Mouse (Mus musculus) embryonic facial prominence, embryonic 11.5 days (tissue): ENCODE results near the gene L3mbtl4. TPM values are rescaled to one million over a fixed set of nuclear protein-coding genes. Genes with fewer than 3 reads are reported as not detected.

Experiments
- ATAC-seq: fragments of 200-750 bp; cut with Nextera tagmentation; replicated peaks from 2 replicates; pipeline ENCODE4 v1.8.0; 2017; ENCODE audit warnings: low read depth; ENCODE audit not compliant: insufficient number of reproducible peaks, low FRiP score, low TSS enrichment
- DNase-seq: peaks from one replicate; pipeline ENCODE4 v3.0.0-alpha.2; 2015; ENCODE audit warnings: low spot score
- H3K27ac ChIP-seq: fragments of 300-500 bp; sonication (generic); replicated peaks from 2 replicates; pipeline ENCODE4 v1.5.1; 2014; ENCODE audit warnings: mild to moderate bottlenecking, low read depth, low read length, control low read depth
- H3K27me3 ChIP-seq: fragments of 300-500 bp; sonication (generic); 2 replicates; pipeline ENCODE4 v1.6.1; 2014; ENCODE audit warnings: mild to moderate bottlenecking, low read length, moderate library complexity, mixed read lengths; ENCODE audit not compliant: control insufficient read depth, insufficient read depth
- H3K36me3 ChIP-seq: fragments of 300-500 bp; sonication (generic); replicated peaks from 2 replicates; pipeline ENCODE4 v1.6.1; 2014; ENCODE audit warnings: low read depth, mild to moderate bottlenecking, low read length, moderate library complexity, mixed read lengths; ENCODE audit not compliant: control insufficient read depth, insufficient read depth
- H3K4me1 ChIP-seq: fragments of 300-500 bp; sonication (generic); 2 replicates; pipeline ENCODE4 v1.6.1; 2014; ENCODE audit warnings: low read length, mixed read lengths; ENCODE audit not compliant: control insufficient read depth, insufficient read depth
- H3K4me2 ChIP-seq: fragments of 300-500 bp; sonication (generic); 2 replicates; pipeline ENCODE4 v1.6.1; 2014; ENCODE audit warnings: low read depth, mild to moderate bottlenecking, control low read depth, low read length, moderate library complexity
- H3K4me3 ChIP-seq: fragments of 300-500 bp; sonication (generic); 2 replicates; pipeline ENCODE4 v1.5.1; 2014; ENCODE audit warnings: low read depth, low read length, control low read depth
- H3K9ac ChIP-seq: fragments of 300-500 bp; sonication (generic); replicated peaks from 2 replicates; pipeline ENCODE4 v1.6.1; 2014; ENCODE audit warnings: mild to moderate bottlenecking, control low read depth, low read length
- H3K9me3 ChIP-seq: fragments of 300-500 bp; sonication (generic); replicated peaks from 2 replicates; pipeline ENCODE4 v1.6.1; 2016; ENCODE audit warnings: mild to moderate bottlenecking, low read length, inconsistent platforms, mixed read lengths; ENCODE audit not compliant: control insufficient read depth
- WGBS: fragments of 180-500 bp; shearing (Covaris S2); extraction: QIAGEN DNeasy Blood & Tissue Kit; methylation state at CpG from one replicate; pipeline ENCODE4 v1.1.7; 2014; 5-methylcytosine and 5-hydroxymethylcytosine counted together
- polyA plus RNA-seq: library from polyadenylated mRNA; unstranded; fragments of >200 nt; fragmentation: Nextera tagmentation; extraction: Ambion mirVana; gene quantifications from 2 replicates; pipeline ENCODE4 v1.2.1, GENCODE M21; 2014

The L3mbtl4 gene
- polyA plus RNA-seq, 1 experiment from 2014 or later = not detected

DNA sequence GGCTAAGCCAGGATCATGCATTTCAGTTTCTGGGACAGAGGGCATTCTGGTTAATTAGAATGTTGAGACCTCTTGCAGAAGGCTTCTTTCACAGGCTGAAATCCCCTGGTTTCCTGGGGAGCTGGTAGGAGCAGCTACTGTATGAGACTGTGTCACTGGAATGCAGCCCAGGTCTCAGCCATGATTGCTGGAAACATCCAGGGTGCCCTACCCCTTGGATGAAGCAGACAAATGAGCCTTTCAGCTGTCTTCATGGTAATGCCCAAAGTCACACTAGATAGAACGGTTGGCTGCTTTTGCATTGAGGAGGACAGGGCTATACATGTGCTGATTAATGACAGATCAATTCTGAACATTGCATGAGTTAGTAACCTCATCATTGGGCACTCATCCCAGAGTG lies 486.4 kb downstream of the L3mbtl4 start:
- H3K36me3 ChIP-seq = no peaks in the 10 kb centered on the region
- ATAC-seq = no peak
- H3K4me1 ChIP-seq = no peaks in the 10 kb centered on the region
- H3K9ac ChIP-seq = no peak overlapping the region
- no peak overlapping the region for H3K4me3 ChIP-seq
- no peak overlapping the region for H3K4me2 ChIP-seq
- DNase-seq = no peak
- 94% methylated on average over 1 of the region's 1 CpGs for WGBS
- H3K27me3 ChIP-seq = no peaks in the 10 kb centered on the region
- no peaks in the 10 kb centered on the region for H3K9me3 ChIP-seq
- no peak overlapping the region for H3K27ac ChIP-seq

- no peak overlapping the region for H3K4me2 ChIP-seq
- no peak for DNase-seq
- no peak overlapping the region for H3K27ac ChIP-seq
- no peaks in the 10 kb centered on the region for H3K27me3 ChIP-seq
- H3K9me3 ChIP-seq = no peaks in the 10 kb centered on the region
- no peak overlapping the region for H3K4me3 ChIP-seq
- WGBS = 85% methylated on average over 10 of the region's 10 CpGs
- no peak for ATAC-seq
- no peaks in the 10 kb centered on the region for H3K36me3 ChIP-seq
- H3K4me1 ChIP-seq = no peaks in the 10 kb centered on the region
- no peak overlapping the region for H3K9ac ChIP-seq
Observed at GRCm38 (mm10) chr17:68764329-68764880, 490.8 kb downstream of the L3mbtl4 start.

- no peaks in the 10 kb centered on the region for H3K4me1 ChIP-seq
- no peak overlapping the region for H3K9ac ChIP-seq
- DNase-seq = no peak
- 85% methylated on average over 4 of the region's 4 CpGs for WGBS
- H3K9me3 ChIP-seq = no peaks in the 10 kb centered on the region
- no peaks in the 10 kb centered on the region for H3K27me3 ChIP-seq
- H3K4me2 ChIP-seq = no peak overlapping the region
- H3K36me3 ChIP-seq = no peaks in the 10 kb centered on the region
- ATAC-seq = no peak
- no peak overlapping the region for H3K4me3 ChIP-seq
- H3K27ac ChIP-seq = no peak overlapping the region
Observed at GRCm38 (mm10) chr17:68769561-68769960, 496.0 kb downstream of the L3mbtl4 start.

DNA sequence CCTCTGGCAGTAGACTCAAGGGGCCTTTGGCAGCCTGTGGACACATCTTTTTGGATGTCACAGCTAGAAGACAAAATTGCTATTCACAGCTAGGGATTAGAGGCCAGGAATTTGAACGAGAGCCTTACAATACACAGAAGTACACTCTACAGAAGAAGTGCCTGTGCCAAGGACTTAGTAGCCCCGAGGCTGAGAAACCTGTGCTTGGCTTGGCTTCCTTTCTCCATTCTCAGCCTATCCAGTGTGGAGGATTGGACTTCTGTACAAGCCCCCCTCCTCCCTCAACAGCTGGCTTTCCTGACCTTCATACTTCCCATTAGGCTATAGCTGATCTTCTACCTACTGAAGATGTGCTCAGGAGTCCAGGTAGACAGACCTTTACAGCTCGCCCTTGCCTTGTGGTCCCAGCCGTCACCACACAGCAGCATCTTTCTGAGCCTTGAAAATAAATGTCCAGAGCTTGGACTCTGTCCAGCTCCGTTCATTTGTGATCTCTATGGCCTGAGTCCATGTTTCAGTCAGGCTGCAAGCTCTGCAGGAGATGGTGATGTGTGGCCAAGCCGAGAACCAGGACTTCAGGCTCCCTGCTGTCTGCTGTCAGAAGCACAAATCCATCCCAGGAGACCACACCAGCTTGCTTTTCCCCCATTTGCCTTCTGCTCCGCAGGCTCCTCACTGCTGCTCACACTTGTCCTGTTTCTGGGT lies 497.6 kb downstream of the L3mbtl4 start:
- no peak overlapping the region for H3K4me2 ChIP-seq
- ATAC-seq (no peak), DNase-seq (no peak)
- H3K27me3 ChIP-seq = no peaks in the 10 kb centered on the region
- no peaks in the 10 kb centered on the region for H3K36me3 ChIP-seq
- no peaks in the 10 kb centered on the region for H3K4me1 ChIP-seq
- WGBS = 76% methylated on average over 7 of the region's 7 CpGs
- no peak overlapping the region for H3K27ac ChIP-seq
- H3K9ac ChIP-seq = no peak overlapping the region
- H3K9me3 ChIP-seq = no peaks in the 10 kb centered on the region
- no peak overlapping the region for H3K4me3 ChIP-seq

GRCm38 (mm10) chr17:68793741-68794140 lies 520.1 kb downstream of the L3mbtl4 start:
- DNase-seq = no peak
- WGBS = 94% methylated on average over 4 of the region's 4 CpGs
- ATAC-seq = no peak

DNA sequence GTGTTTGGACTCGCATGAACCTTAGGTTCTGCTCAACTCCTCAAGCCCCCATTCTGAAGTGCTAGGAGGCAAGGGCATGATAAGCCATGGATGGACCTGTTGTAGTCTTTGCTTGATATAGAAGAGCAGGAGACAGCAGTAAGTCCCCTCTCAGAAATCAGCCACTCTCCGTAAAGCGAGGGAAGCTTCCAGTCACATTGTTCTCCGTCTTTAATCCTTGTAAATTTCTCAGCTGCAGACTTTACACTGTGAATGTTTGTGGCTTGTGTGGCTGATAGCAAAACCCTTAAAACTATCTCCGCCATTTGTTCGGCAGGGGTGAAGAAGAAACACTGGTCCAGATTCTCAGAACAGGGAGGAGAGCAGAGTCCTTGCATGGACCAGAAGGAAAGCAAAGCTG lies 552.7 kb downstream of the L3mbtl4 start, which contains the start of gene Tmem200c:
Tmem200c (plus strand) TSS at position 301 of the 400 bp plus-strand sequence.
- Histone ChIP-seq H3K4me1 (no peaks in the 10 kb centered on the region), H3K27ac (no peak within 1 kb of the TSS), H3K4me3 (no peak within 1 kb of the TSS), H3K36me3 (no peaks in the 10 kb centered on the region), H3K4me2 (no peak within 1 kb of the TSS), H3K9ac (no peak within 1 kb of the TSS), H3K9me3 (no peaks in the 10 kb centered on the region), H3K27me3 (no peaks in the 10 kb centered on the region)
- ATAC-seq = no peak
- WGBS = 76% methylated on average over 6 of the region's 6 CpGs
- no peak for DNase-seq

More at GRCm38 (mm10) chr17:68793741-68794140, 520.1 kb downstream of the L3mbtl4 start:
- Histone ChIP-seq H3K27ac (no peak overlapping the region), H3K4me3 (no peak overlapping the region), H3K9ac (no peak overlapping the region), H3K27me3 (no peaks in the 10 kb centered on the region), H3K9me3 (no peaks in the 10 kb centered on the region), H3K36me3 (no peaks in the 10 kb centered on the region), H3K4me1 (no peaks in the 10 kb centered on the region), H3K4me2 (no peak overlapping the region)
